In genomic region chr17:82432678-82433077, GRCm38 (mm10) we compare ENCODE assay signal across 13 mouse cellular contexts.
"Had no signal": no experiment of that assay in that cellular context is flagged by ENCODE, and none has a peak within 500 bp of the region (broad histone marks: within the 10 kb centered on the region; RNA-seq: fewer than 3 reads in every experiment).

No protein-coding gene starts in this region.

- H3K9ac ChIP-seq: liver, embryonic 15.5 days; neural tube, embryonic 12.5 days had no signal

- H3K4me2 ChIP-seq: liver, embryonic 11.5 days; liver, embryonic 15.5 days; neural tube, embryonic 12.5 days had no signal

- H3K4me3 ChIP-seq: liver, embryonic 15.5 days; myocyte; neural tube, embryonic 12.5 days had no signal

- ATAC-seq: intestine, embryonic 16.5 days had no signal

- H3K27ac ChIP-seq: liver, embryonic 15.5 days; macrophage; neural tube, embryonic 12.5 days had no signal

- H3K36me3 ChIP-seq: liver, embryonic 15.5 days; neural tube, embryonic 12.5 days had no signal

- H3K27me3 ChIP-seq: liver, embryonic 15.5 days; neural tube, embryonic 12.5 days had no signal

- H3K4me1 ChIP-seq: liver, embryonic 15.5 days; neural tube, embryonic 12.5 days had no signal

- DNase-seq: kidney, adult 2 months; left cerebral cortex, postnatal 4 days; lung, adult 2 months; lung, postnatal 10 days; midbrain, embryonic 14.5 days; thymus, adult 18-20 months; thymus, postnatal 14 days had no signal

- H3K9me3 ChIP-seq: liver, embryonic 15.5 days; neural tube, embryonic 12.5 days had no signal
